Mouse (Mus musculus) heart, adult 2 months (tissue): Measurements from ENCODE around the gene Mapkapk5.

Experiments used
- CTCF ChIP-seq: fragments of 200-600 bp; IDR thresholded peaks from 2 replicates; pipeline ENCODE4 v1.8.1; 2022; ENCODE audit warnings: antibody characterized with exemption, mild to moderate bottlenecking, moderate library complexity
- EP300 ChIP-seq: fragments of 200-500 bp; IDR thresholded peaks from 2 replicates; pipeline ENCODE4 v1.6.1; 2011; ENCODE audit warnings: low read depth, low read length, control low read depth; ENCODE audit not compliant: insufficient read depth
- POLR2A ChIP-seq: fragments of 200-500 bp; IDR thresholded peaks from 2 replicates; pipeline ENCODE4 v1.6.1; 2011; ENCODE audit warnings: mild to moderate bottlenecking, low read depth, low read length, control low read depth; ENCODE audit not compliant: insufficient read depth

DNA sequence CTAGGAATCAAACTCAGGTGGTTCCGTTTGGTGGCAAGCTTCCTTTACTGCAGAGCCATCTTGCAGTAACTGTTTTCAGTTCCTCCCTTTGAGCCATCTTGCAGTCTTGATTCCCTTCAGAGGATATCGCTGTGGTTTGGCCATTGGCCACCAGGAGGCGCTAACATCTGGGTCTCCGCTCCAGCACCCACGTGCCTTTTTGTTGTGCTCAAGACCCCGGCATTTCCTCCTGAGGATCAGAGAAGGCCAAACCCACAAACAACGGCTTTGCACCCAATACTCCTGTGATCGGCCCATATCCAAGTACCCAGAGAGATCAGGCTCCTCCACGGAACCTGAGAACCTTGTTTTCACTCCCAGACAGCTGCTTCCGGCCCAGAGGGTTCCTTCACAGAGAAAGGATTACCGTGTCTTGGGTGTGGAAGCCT lies 18.8 kb upstream of the Mapkapk5 start:
- peak; percentile 98 for TF ChIP-seq CTCF
- 0 out of 2 replicates have a peak, but pooled peaks have one; percentile 39 for TF ChIP-seq EP300
- TF ChIP-seq POLR2A, result no peak
